Mouse (Mus musculus) forebrain, embryonic 11.5 days (tissue): ENCODE data around the gene Zfp277. TPM values are rescaled to one million over a fixed set of nuclear protein-coding genes. Genes with fewer than 3 reads are reported as not detected.

Experiments used
- ATAC-seq: fragments of 200-750 bp; cut with Nextera tagmentation; replicated peaks from 2 replicates; pipeline ENCODE4 v1.8.0; 2017; ENCODE audit warnings: moderate TSS enrichment; ENCODE audit not compliant: low FRiP score
- DNase-seq: peaks from one replicate; pipeline ENCODE4 v3.0.0-alpha.2; 2017; ENCODE audit warnings: low spot score
- H3K27ac ChIP-seq: fragments of 300-500 bp; sonication (generic); 2 replicates; pipeline ENCODE4 v1.5.1; 2014; ENCODE audit warnings: low read depth, low read length
- H3K27me3 ChIP-seq: fragments of 300-500 bp; sonication (generic); 2 replicates; pipeline ENCODE4 v1.6.1; 2014; ENCODE audit warnings: mild to moderate bottlenecking, low read length, mixed read lengths; ENCODE audit not compliant: control insufficient read depth, insufficient read depth
- H3K36me3 ChIP-seq: fragments of 300-500 bp; sonication (generic); 2 replicates; pipeline ENCODE4 v1.6.1; 2014; ENCODE audit warnings: mild to moderate bottlenecking, low read length, moderate library complexity, mixed read lengths; ENCODE audit not compliant: control insufficient read depth, insufficient read depth
- H3K4me1 ChIP-seq: fragments of 300-500 bp; sonication (generic); replicated peaks from 2 replicates; pipeline ENCODE4 v1.6.1; 2014; ENCODE audit warnings: low read length, mixed read lengths; ENCODE audit not compliant: control insufficient read depth, insufficient read depth
- H3K4me2 ChIP-seq: fragments of 300-500 bp; sonication (generic); 2 replicates; pipeline ENCODE4 v1.6.1; 2014; ENCODE audit warnings: low read depth, mild to moderate bottlenecking, low read length, moderate library complexity, mixed read lengths; ENCODE audit not compliant: severe bottlenecking
- H3K4me3 ChIP-seq: fragments of 300-500 bp; sonication (generic); 2 replicates; pipeline ENCODE4 v1.5.1; 2014; ENCODE audit warnings: low read depth, low read length
- H3K9ac ChIP-seq: fragments of 300-500 bp; sonication (generic); 2 replicates; pipeline ENCODE4 v1.6.1; 2014; ENCODE audit warnings: low read length
- H3K9me3 ChIP-seq: fragments of 300-500 bp; sonication (generic); 2 replicates; pipeline ENCODE4 v1.6.1; 2016; ENCODE audit warnings: low read length, mixed read lengths; ENCODE audit not compliant: control insufficient read depth
- WGBS: fragments of 180-500 bp; shearing (Covaris S2); extraction: QIAGEN DNeasy Blood & Tissue Kit; methylation state at CpG from one replicate; pipeline ENCODE4 v1.1.7; 2014; 5-methylcytosine and 5-hydroxymethylcytosine counted together
- polyA plus RNA-seq: library from polyadenylated mRNA; unstranded; fragments of >200 nt; fragmentation: Nextera tagmentation; extraction: Ambion mirVana; gene quantifications from 2 replicates; pipeline ENCODE4 v1.2.1, GENCODE M21; 2014

Gene Zfp277
- polyA plus RNA-seq, 1 experiment from 2014 or later: 38.7 TPM

GRCm38 (mm10) chr12:40273339-40273738 is 172.4 kb downstream of the Zfp277 start:
- 90% methylated on average over 4 of the region's 4 CpGs for WGBS
- H3K9ac ChIP-seq: no peak overlapping the region
- no peaks in the 10 kb centered on the region for H3K36me3 ChIP-seq
- H3K4me3 ChIP-seq: no peak overlapping the region
- H3K27me3 ChIP-seq: no peaks in the 10 kb centered on the region
- no peaks in the 10 kb centered on the region for H3K9me3 ChIP-seq
- no peak overlapping the region for H3K4me2 ChIP-seq
- no peak overlapping the region for H3K27ac ChIP-seq
- H3K4me1 ChIP-seq: no peaks in the 10 kb centered on the region
- no peak for DNase-seq
- no peak for ATAC-seq

GRCm38 (mm10) chr12:40272710-40273109 is 173.0 kb downstream of the Zfp277 start:
- H3K36me3 ChIP-seq: no peaks in the 10 kb centered on the region
- H3K27ac ChIP-seq: no peak overlapping the region
- DNase-seq: no peak
- no peak overlapping the region for H3K4me3 ChIP-seq
- H3K9me3 ChIP-seq: no peaks in the 10 kb centered on the region
- no peak overlapping the region for H3K9ac ChIP-seq
- H3K27me3 ChIP-seq: no peaks in the 10 kb centered on the region
- H3K4me2 ChIP-seq: no peak overlapping the region
- H3K4me1 ChIP-seq: no peaks in the 10 kb centered on the region
- no peak for ATAC-seq
- WGBS: 90% methylated on average over 4 of the region's 4 CpGs

GRCm38 (mm10) chr12:40268313-40268712 is 177.4 kb downstream of the Zfp277 start:
- Histone ChIP-seq H3K27me3 (no peaks in the 10 kb centered on the region), H3K27ac (no peak overlapping the region), H3K4me1 (no peaks in the 10 kb centered on the region), H3K4me2 (no peak overlapping the region), H3K36me3 (no peaks in the 10 kb centered on the region), H3K9me3 (no peaks in the 10 kb centered on the region), H3K9ac (no peak overlapping the region), H3K4me3 (no peak overlapping the region)
- DNase-seq (no peak), ATAC-seq (no peak)
- 80% methylated on average over 2 of the region's 2 CpGs for WGBS

Other genes with a start within 250 kb of the Zfp277 start
- gene Lsmem1, start 246.4 kb downstream of the Zfp277 start, polyA plus RNA-seq: not detected in 2 replicates
- gene Ifrd1, start 197.4 kb downstream of the Zfp277 start, polyA plus RNA-seq: 200 and 201 TPM in 2 replicates
- gene Dock4, start 50 bp upstream of the Zfp277 start, polyA plus RNA-seq: 18.7 and 19.8 TPM in 2 replicates